Comparison of ENCODE assay signal across 20 mouse cellular contexts in genomic region chr16:96210856-96211255, GRCm38 (mm10). TPM values are rescaled to one million over a fixed set of nuclear protein-coding genes. Genes with fewer than 3 reads are reported as not detected.
DNase-seq lines count a peak whose midpoint lies in the region; ATAC-seq and TF ChIP-seq lines count a peak whose summit lies in the region.
"Had no signal": no experiment of that assay in that cellular context is flagged by ENCODE, and none has a peak within 500 bp of the region (broad histone marks: within the 10 kb centered on the region; RNA-seq: fewer than 3 reads in every experiment).

No protein-coding gene starts in this region.

- intact Hi-C loops in heart, postnatal 25 days (cut with DNase I), result no loop called here

- dilution Hi-C loops in CH12.LX (cut with MboI; ENCODE audit: extremely low pct_ligation_motif_present, extremely low pct_unique_long_range_greater_than_20kb, low sequenced_read_pairs), result no loop called here

- ATAC-seq in heart, embryonic 15.5 days (replicated peaks; ENCODE audit: insufficient number of reproducible peaks, insufficient read depth, low FRiP score, low read depth), result peak; percentile 48
- ATAC-seq in forebrain, embryonic 11.5 days (replicated peaks; ENCODE audit: low FRiP score), result no peak
- no peak for ATAC-seq in liver, embryonic 11.5 days (replicated peaks; ENCODE audit: low FRiP score)

- peaks cover 53% of the 10 kb centered on the region for H3K4me1 ChIP-seq in heart, embryonic 10.5 days
- peaks cover 17 to 36% of the 10 kb centered on the region in 2 experiments for H3K4me1 ChIP-seq in CH12.LX (ENCODE audit: control insufficient read depth in 1 of 2, insufficient read depth in 2 of 2)
- peaks cover 55% of the 10 kb centered on the region for H3K4me1 ChIP-seq in heart, embryonic 15.5 days (replicated peaks)
- H3K4me1 ChIP-seq in forebrain, embryonic 11.5 days (replicated peaks; ENCODE audit: control insufficient read depth, insufficient read depth, low read length), result no peaks in the 10 kb centered on the region
- no peaks in the 10 kb centered on the region for H3K4me1 ChIP-seq in liver, embryonic 11.5 days (replicated peaks; ENCODE audit: control insufficient read depth, insufficient read depth, low read length)
- H3K4me1 ChIP-seq: embryonic facial prominence, embryonic 10.5 days; forebrain, embryonic 12.5 days; kidney, embryonic 15.5 days; limb, embryonic 12.5 days; liver, embryonic 13.5 days; midbrain, embryonic 12.5 days; neural tube, embryonic 12.5 days had no signal

- TF ChIP-seq EP300 in CH12.LX (IDR thresholded peaks at IDR 0.05; ENCODE audit: low read length), result peak; percentile 71

- no peak for DNase-seq in heart, embryonic 10.5 days (ENCODE audit: low spot score)
- no peak for DNase-seq in heart, postnatal 25 days (ENCODE audit: low spot score)
- peak; percentile 74 for DNase-seq in CH12.LX (ENCODE audit: extremely low read depth)
- peak; percentile 52 for DNase-seq in splenic B cell, adult 2 months (ENCODE audit: low read depth, low spot score)
- no peak for DNase-seq in layer of hippocampus, postnatal 36 days
- no peak for DNase-seq in forebrain, embryonic 11.5 days (ENCODE audit: low spot score)
- DNase-seq in liver, embryonic 11.5 days (ENCODE audit: low spot score), result no peak
- DNase-seq: cerebellum, adult 2 months; gastrocnemius, postnatal 25 days; kidney, postnatal 4 days; liver, embryonic 13.5 days; right cerebral cortex, adult 18-20 months had no signal

- TF ChIP-seq RAD21 in CH12.LX (IDR thresholded peaks at IDR 0.05; ENCODE audit: low read depth, low read length), result no peak

- H3K36me3 ChIP-seq in heart, embryonic 10.5 days, result peaks cover 57% of the 10 kb centered on the region
- H3K36me3 ChIP-seq in CH12.LX (replicated peaks in 1 of 2; ENCODE audit: control insufficient read depth in 1 of 2, insufficient read depth in 1 of 2, low read length in 1 of 2), result no peaks in the 10 kb centered on the region
- H3K36me3 ChIP-seq in heart, embryonic 15.5 days, result peaks cover 6% of the 10 kb centered on the region; the same call in 1 of the 2 replicates
- H3K36me3 ChIP-seq in splenic B cell, adult 2 months (ENCODE audit: control insufficient read depth, insufficient read depth, low read length, poor library complexity, severe bottlenecking), result no peaks in the 10 kb centered on the region
- H3K36me3 ChIP-seq in forebrain, embryonic 11.5 days (ENCODE audit: control insufficient read depth, insufficient read depth, low read length), result no peaks in the 10 kb centered on the region
- no peaks in the 10 kb centered on the region for H3K36me3 ChIP-seq in liver, embryonic 11.5 days (ENCODE audit: control insufficient read depth, insufficient read depth, low read length)
- H3K36me3 ChIP-seq: embryonic facial prominence, embryonic 10.5 days; forebrain, embryonic 12.5 days; kidney, embryonic 15.5 days; limb, embryonic 12.5 days; liver, embryonic 13.5 days; midbrain, embryonic 12.5 days; neural tube, embryonic 12.5 days had no signal

- no peaks in the 10 kb centered on the region for H3K9me3 ChIP-seq in heart, embryonic 10.5 days
- H3K9me3 ChIP-seq in CH12.LX (replicated peaks; ENCODE audit: low read length), result peaks cover 8% of the 10 kb centered on the region
- no peaks in the 10 kb centered on the region for H3K9me3 ChIP-seq in heart, embryonic 15.5 days (replicated peaks)
- no peaks in the 10 kb centered on the region for H3K9me3 ChIP-seq in forebrain, embryonic 11.5 days (ENCODE audit: control insufficient read depth, low read length)
- H3K9me3 ChIP-seq in liver, embryonic 11.5 days (ENCODE audit: control insufficient read depth, low read length), result no peaks in the 10 kb centered on the region
- H3K9me3 ChIP-seq: embryonic facial prominence, embryonic 10.5 days; forebrain, embryonic 12.5 days; kidney, embryonic 15.5 days; liver, embryonic 13.5 days; midbrain, embryonic 12.5 days; neural tube, embryonic 12.5 days had no signal

- no peaks in the 10 kb centered on the region for H3K79me2 ChIP-seq in CH12.LX (replicated peaks; ENCODE audit: control insufficient read depth, extremely low read depth, insufficient read depth, poor library complexity, severe bottlenecking)

- in situ Hi-C loops in CH12.LX (cut with MboI; ENCODE audit: low pct_ligation_motif_present, low pct_unique_long_range_greater_than_20kb, low sequenced_read_pairs), result no loop called here

- no peak for TF ChIP-seq POLR2A in CH12.LX (IDR thresholded peaks at IDR 0.05; ENCODE audit: low read depth, low read length)

- peak overlapping the region; percentile 78 for H3K27ac ChIP-seq in heart, embryonic 10.5 days
- H3K27ac ChIP-seq in CH12.LX (ENCODE audit: insufficient read depth, low read depth), result no peak overlapping the region
- peak overlapping the region; percentile 92 for H3K27ac ChIP-seq in heart, embryonic 15.5 days
- H3K27ac ChIP-seq in forebrain, embryonic 11.5 days (ENCODE audit: low read depth, low read length), result no peak overlapping the region
- no peak overlapping the region for H3K27ac ChIP-seq in liver, embryonic 11.5 days (ENCODE audit: low read depth, low read length)
- H3K27ac ChIP-seq: embryonic facial prominence, embryonic 10.5 days; forebrain, embryonic 12.5 days; kidney, embryonic 15.5 days; limb, embryonic 12.5 days; liver, embryonic 13.5 days; macrophage; midbrain, embryonic 12.5 days; neural tube, embryonic 12.5 days had no signal

- 41% methylated on average over 7 of the region's 7 CpGs for WGBS in heart, embryonic 10.5 days
- 37% methylated on average over 7 of the region's 7 CpGs for WGBS in heart, embryonic 15.5 days
- 89% methylated on average over 7 of the region's 7 CpGs for WGBS in forebrain, embryonic 11.5 days
- WGBS in liver, embryonic 11.5 days, result 78% methylated on average over 7 of the region's 7 CpGs

- no peak overlapping the region for H3K4me3 ChIP-seq in heart, embryonic 10.5 days
- H3K4me3 ChIP-seq in CH12.LX (replicated peaks in 1 of 3; ENCODE audit: low read depth in 2 of 3, low read length in 2 of 3, poor library complexity in 1 of 3), result no peak overlapping the region
- no peak overlapping the region for H3K4me3 ChIP-seq in heart, embryonic 15.5 days
- H3K4me3 ChIP-seq in forebrain, embryonic 11.5 days (ENCODE audit: low read depth, low read length), result no peak overlapping the region
- no peak overlapping the region for H3K4me3 ChIP-seq in liver, embryonic 11.5 days (ENCODE audit: low read depth, low read length)
- H3K4me3 ChIP-seq: embryonic facial prominence, embryonic 10.5 days; forebrain, embryonic 12.5 days; kidney, embryonic 15.5 days; limb, embryonic 12.5 days; liver, embryonic 13.5 days; midbrain, embryonic 12.5 days; neural tube, embryonic 12.5 days had no signal

- TF ChIP-seq CTCF in CH12.LX (conservative IDR thresholded peaks at IDR 0.05 in 1 of 2, IDR thresholded peaks at IDR 0.05 in 1 of 2; ENCODE audit: low read depth in 2 of 2, low read length in 2 of 2), result no peak

- no peaks in the 10 kb centered on the region for H3K27me3 ChIP-seq in heart, embryonic 10.5 days (ENCODE audit: insufficient read depth, poor library complexity, severe bottlenecking)
- H3K27me3 ChIP-seq in CH12.LX (replicated peaks), result no peaks in the 10 kb centered on the region
- no peaks in the 10 kb centered on the region for H3K27me3 ChIP-seq in heart, embryonic 15.5 days
- no peaks in the 10 kb centered on the region for H3K27me3 ChIP-seq in splenic B cell, adult 2 months (ENCODE audit: control insufficient read depth, insufficient read depth, low read length, poor library complexity, severe bottlenecking)
- no peaks in the 10 kb centered on the region for H3K27me3 ChIP-seq in forebrain, embryonic 11.5 days (ENCODE audit: control insufficient read depth, insufficient read depth, low read length)
- no peaks in the 10 kb centered on the region for H3K27me3 ChIP-seq in liver, embryonic 11.5 days (replicated peaks; ENCODE audit: control insufficient read depth, insufficient read depth, low read length)
- H3K27me3 ChIP-seq: kidney, embryonic 15.5 days; limb, embryonic 12.5 days; liver, embryonic 13.5 days; midbrain, embryonic 12.5 days; neural tube, embryonic 12.5 days had no signal

- no peak overlapping the region for H3K9ac ChIP-seq in CH12.LX (ENCODE audit: insufficient read depth, low read depth)
- no peak overlapping the region for H3K9ac ChIP-seq in heart, embryonic 15.5 days
- H3K9ac ChIP-seq in forebrain, embryonic 11.5 days (ENCODE audit: low read length), result no peak overlapping the region
- no peak overlapping the region for H3K9ac ChIP-seq in liver, embryonic 11.5 days (ENCODE audit: low read depth, low read length)
- H3K9ac ChIP-seq: forebrain, embryonic 12.5 days; kidney, embryonic 15.5 days; limb, embryonic 12.5 days; liver, embryonic 13.5 days; midbrain, embryonic 12.5 days; neural tube, embryonic 12.5 days had no signal

- no peak overlapping the region for H3K4me2 ChIP-seq in CH12.LX (ENCODE audit: insufficient read depth, low read depth, poor library complexity, severe bottlenecking)
- no peak overlapping the region for H3K4me2 ChIP-seq in heart, embryonic 15.5 days
- no peak overlapping the region for H3K4me2 ChIP-seq in forebrain, embryonic 11.5 days (ENCODE audit: low read depth, low read length, severe bottlenecking)
- H3K4me2 ChIP-seq in liver, embryonic 11.5 days, result no peak overlapping the region
- H3K4me2 ChIP-seq: forebrain, embryonic 12.5 days; kidney, embryonic 15.5 days; limb, embryonic 12.5 days; liver, embryonic 13.5 days; midbrain, embryonic 12.5 days; neural tube, embryonic 12.5 days had no signal

RNA-seq across cellular contexts. Expression of gene Sh3bgr, which starts 10.6 kb away (rescaled TPM):
- 465 and 713 TPM in 2 replicates for polyA plus RNA-seq in heart, embryonic 10.5 days (2016; fragmentation: Nextera tagmentation; extraction: Ambion mirVana)
- 100 to 1,000 TPM; 413 to 439 TPM for total RNA-seq in heart, postnatal 25 days (2021)
- total RNA-seq in CH12.LX (2012; rRNA removed), result 0.38 TPM in 1 of 2 replicates, not detected in the other
- not detected in 2 replicates for total RNA-seq in CH12.LX (2014; rRNA removed)
- polyA plus RNA-seq in CH12.LX (2012; ENCODE audit: insufficient read length, low read depth), result 0.70 and 1.6 TPM in 2 replicates
- 413 and 595 TPM in 2 replicates for polyA plus RNA-seq in heart, embryonic 15.5 days (2015; fragmentation: Nextera tagmentation; extraction: Ambion mirVana)
- total RNA-seq in layer of hippocampus, postnatal 36 days (2021), result 1 to 10 TPM; 2.2 to 2.9 TPM
- 0.76 and 1.3 TPM in 2 replicates for polyA plus RNA-seq in forebrain, embryonic 11.5 days (2014; fragmentation: Nextera tagmentation; extraction: Ambion mirVana)
- polyA plus RNA-seq in liver, embryonic 11.5 days (2014; fragmentation: Nextera tagmentation; extraction: Ambion mirVana), result 2.0 and 6.0 TPM in 2 replicates
- polyA plus RNA-seq: macrophage had no signal

RNA-seq across cellular contexts. Expression of gene Lca5l, which starts 18.8 kb away (rescaled TPM):
- polyA plus RNA-seq in heart, embryonic 10.5 days (2016; fragmentation: Nextera tagmentation; extraction: Ambion mirVana), result 1.3 TPM in 2 replicates
- under 1 TPM; 0.47 to 0.61 TPM for total RNA-seq in heart, postnatal 25 days (2021)
- total RNA-seq in CH12.LX (2012; rRNA removed) (0.04 TPM in 1 of 2 replicates, not detected in the other), CH12.LX (2014; rRNA removed) (not detected in 2 replicates)
- polyA plus RNA-seq in CH12.LX (2012; ENCODE audit: insufficient read length, low read depth), result 0.33 and 0.37 TPM in 2 replicates
- 1.2 and 1.5 TPM in 2 replicates for polyA plus RNA-seq in heart, embryonic 15.5 days (2015; fragmentation: Nextera tagmentation; extraction: Ambion mirVana)
- 1 to 10 TPM; 1.6 to 1.7 TPM for total RNA-seq in layer of hippocampus, postnatal 36 days (2021)
- polyA plus RNA-seq in forebrain, embryonic 11.5 days (2014; fragmentation: Nextera tagmentation; extraction: Ambion mirVana), result 1.2 TPM in 2 replicates
- 0.32 and 0.38 TPM in 2 replicates for polyA plus RNA-seq in liver, embryonic 11.5 days (2014; fragmentation: Nextera tagmentation; extraction: Ambion mirVana)
- polyA plus RNA-seq: macrophage had no signal

RNA-seq across cellular contexts. Expression of gene B3galt5, which starts 24.7 kb away (rescaled TPM):
- polyA plus RNA-seq in heart, embryonic 10.5 days (2016; fragmentation: Nextera tagmentation; extraction: Ambion mirVana), result 0.04 TPM in 1 of 2 replicates, not detected in the other
- not detected for total RNA-seq in heart, postnatal 25 days (2021)
- total RNA-seq in CH12.LX (2012; rRNA removed) (0.04 and 0.13 TPM in 2 replicates), CH12.LX (2014; rRNA removed) (0.23 and 0.26 TPM in 2 replicates)
- 0.57 and 0.87 TPM in 2 replicates for polyA plus RNA-seq in CH12.LX (2012; ENCODE audit: insufficient read length, low read depth)
- 0.16 and 1.6 TPM in 2 replicates for polyA plus RNA-seq in heart, embryonic 15.5 days (2015; fragmentation: Nextera tagmentation; extraction: Ambion mirVana)
- 10 to 100 TPM; 48.7 to 57.1 TPM for total RNA-seq in layer of hippocampus, postnatal 36 days (2021)
- 0.19 and 0.41 TPM in 2 replicates for polyA plus RNA-seq in forebrain, embryonic 11.5 days (2014; fragmentation: Nextera tagmentation; extraction: Ambion mirVana)
- polyA plus RNA-seq in liver, embryonic 11.5 days (2014; fragmentation: Nextera tagmentation; extraction: Ambion mirVana), result 0.11 and 0.23 TPM in 2 replicates
- polyA plus RNA-seq: macrophage had no signal

Comparison
In these comparisons a context has a peak if more than half of its experiments do, and no peak if none do; other contexts are left out.
1. DNase-seq: peak in CH12.LX (single experiment) and splenic B cell, adult 2 months (single experiment); none in heart, embryonic 10.5 days (single experiment), heart, postnatal 25 days (single experiment), layer of hippocampus, postnatal 36 days (0 of 2), forebrain, embryonic 11.5 days (single experiment) and liver, embryonic 11.5 days (single experiment).
2. H3K27ac ChIP-seq: peak in heart, embryonic 10.5 days (single experiment) and heart, embryonic 15.5 days (single experiment); none in CH12.LX (single experiment), forebrain, embryonic 11.5 days (single experiment) and liver, embryonic 11.5 days (single experiment).
3. RNA of gene Sh3bgr, which starts 10.6 kb away (polyA plus RNA-seq): 413 to 595 TPM in heart, embryonic 15.5 days and 465 to 713 TPM in heart, embryonic 10.5 days; 2.0 to 6.0 TPM in liver, embryonic 11.5 days, 0.76 to 1.3 TPM in forebrain, embryonic 11.5 days and 0.70 to 1.6 TPM in CH12.LX; every median in the first group is over 10 times any median in the second.